Mouse (Mus musculus) lung, embryonic 14.5 days (tissue): Measurements from ENCODE around the gene Pced1a. TPM values are rescaled to one million over a fixed set of nuclear protein-coding genes. Genes with fewer than 3 reads are reported as not detected.
A peak's percentile ranks its signal among the peaks of the same experiment; 100 is the strongest.

Experiments used
- ATAC-seq: fragments of 200-750 bp; cut with Nextera tagmentation; 2 replicates; pipeline ENCODE4 v1.8.0; 2017; ENCODE audit warnings: mild to moderate bottlenecking, moderate TSS enrichment, moderate library complexity; ENCODE audit not compliant: insufficient read depth
- DNase-seq: peaks from one replicate; pipeline ENCODE4 v3.0.0-alpha.2; 2015
- H3K27ac ChIP-seq: fragments of 300-500 bp; sonication (generic); 2 replicates; pipeline ENCODE4 v1.5.1; 2014; ENCODE audit warnings: low read depth, mild to moderate bottlenecking, moderate library complexity
- H3K27me3 ChIP-seq: fragments of 300-500 bp; sonication (generic); 2 replicates; pipeline ENCODE4 v1.6.1; 2014; ENCODE audit warnings: low read length, control low read depth; ENCODE audit not compliant: insufficient read depth
- H3K36me3 ChIP-seq: fragments of 300-500 bp; sonication (generic); 2 replicates; pipeline ENCODE4 v1.6.1; 2014; ENCODE audit warnings: control low read depth; ENCODE audit not compliant: insufficient read depth
- H3K4me1 ChIP-seq: fragments of 300-500 bp; sonication (generic); 2 replicates; pipeline ENCODE4 v1.6.1; 2014; ENCODE audit warnings: antibody characterized with exemption, control low read depth; ENCODE audit not compliant: insufficient read depth
- H3K4me2 ChIP-seq: fragments of 300-500 bp; sonication (generic); 2 replicates; pipeline ENCODE4 v1.6.1; 2014; ENCODE audit warnings: mild to moderate bottlenecking
- H3K4me3 ChIP-seq: fragments of 300-500 bp; sonication (generic); 2 replicates; pipeline ENCODE4 v1.5.1; 2014; ENCODE audit warnings: low read depth, low read length
- H3K9ac ChIP-seq: fragments of 300-500 bp; sonication (generic); 2 replicates; pipeline ENCODE4 v1.6.1; 2014
- H3K9me3 ChIP-seq: fragments of 300-500 bp; sonication (generic); 2 replicates; pipeline ENCODE4 v1.6.1; 2016; ENCODE audit warnings: low read depth, low read length, control low read depth
- CTCF ChIP-seq: IDR thresholded peaks from 2 replicates; pipeline ENCODE4 v1.5.1; 2016; ENCODE audit warnings: antibody characterized with exemption, low read depth
- WGBS: fragments of 180-500 bp; shearing (Covaris S2); extraction: QIAGEN DNeasy Blood & Tissue Kit; methylation state at CpG from one replicate; pipeline ENCODE4 v1.1.7; 2014; 5-methylcytosine and 5-hydroxymethylcytosine counted together
- polyA plus RNA-seq: library from polyadenylated mRNA; unstranded; fragments of >200 nt; fragmentation: Nextera tagmentation; extraction: Ambion mirVana; gene quantifications from 2 replicates; pipeline ENCODE4 v1.2.1, GENCODE M21; 2014

The Pced1a gene
- polyA plus RNA-seq, 1 experiment from 2014 or later = 13.5 TPM

- ATAC-seq (peak; percentile 41; the same call in 1 of the 2 replicates), DNase-seq (peak; percentile 86)
- Histone ChIP-seq H3K36me3 (peaks cover 16% of the 10 kb centered on the region), H3K27me3 (no peaks in the 10 kb centered on the region), H3K9me3 (no peaks in the 10 kb centered on the region), H3K4me1 (no peaks in the 10 kb centered on the region), H3K9ac (no peak overlapping the region), H3K27ac (no peak overlapping the region), H3K4me3 (no peak overlapping the region), H3K4me2 (no peak overlapping the region)
- peak; percentile 72 for TF ChIP-seq CTCF
- 22% methylated on average over 4 of the region's 4 CpGs for WGBS
Observed at GRCm38 (mm10) chr2:130433152-130433551, 8.7 kb upstream of the Pced1a start.

- no peak for DNase-seq
- Histone ChIP-seq H3K4me3 (no peak overlapping the region), H3K4me2 (no peak overlapping the region), H3K36me3 (peaks cover 10% of the 10 kb centered on the region; the same call in 1 of the 2 replicates), H3K27ac (no peak overlapping the region), H3K4me1 (no peaks in the 10 kb centered on the region), H3K9me3 (no peaks in the 10 kb centered on the region), H3K9ac (no peak overlapping the region), H3K27me3 (no peaks in the 10 kb centered on the region)
- WGBS = 83% methylated on average over 3 of the region's 3 CpGs
- no peak for ATAC-seq
- no peak for TF ChIP-seq CTCF
Observed at GRCm38 (mm10) chr2:130432157-130432556, 7.7 kb upstream of the Pced1a start.

- no peak overlapping the region for H3K4me3 ChIP-seq
- no peak overlapping the region for H3K27ac ChIP-seq
- H3K36me3 ChIP-seq = peaks cover 10% of the 10 kb centered on the region; the same call in 1 of the 2 replicates
- H3K4me2 ChIP-seq = no peak overlapping the region
- 56% methylated on average over 3 of the region's 3 CpGs for WGBS
- DNase-seq (no peak), ATAC-seq (no peak)
- no peak for TF ChIP-seq CTCF
- no peaks in the 10 kb centered on the region for H3K27me3 ChIP-seq
- H3K4me1 ChIP-seq = no peaks in the 10 kb centered on the region
- H3K9me3 ChIP-seq = no peaks in the 10 kb centered on the region
- no peak overlapping the region for H3K9ac ChIP-seq
Observed at GRCm38 (mm10) chr2:130430484-130430883, 6.0 kb upstream of the Pced1a start.

- peaks cover 5% of the 10 kb centered on the region; the same call in 1 of the 2 replicates for H3K4me1 ChIP-seq
- H3K36me3 ChIP-seq = peaks cover 10% of the 10 kb centered on the region; the same call in 1 of the 2 replicates
- H3K9me3 ChIP-seq = no peaks in the 10 kb centered on the region
- H3K27me3 ChIP-seq = no peaks in the 10 kb centered on the region
- no peak for TF ChIP-seq CTCF
- no peak overlapping the region for H3K4me3 ChIP-seq
- 61% methylated on average over 2 of the region's 2 CpGs for WGBS
- no peak overlapping the region for H3K9ac ChIP-seq
- H3K4me2 ChIP-seq = no peak overlapping the region
- no peak overlapping the region for H3K27ac ChIP-seq
- DNase-seq = no peak
- no peak for ATAC-seq
Observed at GRCm38 (mm10) chr2:130429851-130430250, 5.3 kb upstream of the Pced1a start.

- Histone ChIP-seq H3K27me3 (no peaks in the 10 kb centered on the region), H3K4me2 (peak overlapping the region; percentile 94), H3K4me1 (peaks cover 14% of the 10 kb centered on the region; the same call in 1 of the 2 replicates), H3K9ac (peak overlapping the region; percentile 83), H3K4me3 (peak overlapping the region; percentile 72), H3K27ac (no peak overlapping the region; the same call in 1 of the 2 replicates), H3K9me3 (no peaks in the 10 kb centered on the region), H3K36me3 (peaks cover 7% of the 10 kb centered on the region; the same call in 1 of the 2 replicates)
- peak; percentile 31; the same call in 1 of the 2 replicates for TF ChIP-seq CTCF
- DNase-seq (peak; percentile 59), ATAC-seq (no peak)
- 39% methylated on average over 5 of the region's 5 CpGs for WGBS
Observed at GRCm38 (mm10) chr2:130425112-130425511, 611 bp upstream of the Pced1a start.

- ATAC-seq = peak; percentile 60
- H3K27ac ChIP-seq = peak overlapping the region; percentile 84
- peak overlapping the region; percentile 83 for H3K9ac ChIP-seq
- no peaks in the 10 kb centered on the region for H3K9me3 ChIP-seq
- peak; percentile 88 for DNase-seq
- TF ChIP-seq CTCF = no peak
- peaks cover 14% of the 10 kb centered on the region; the same call in 1 of the 2 replicates for H3K4me1 ChIP-seq
- H3K36me3 ChIP-seq = peaks cover 19% of the 10 kb centered on the region; the same call in 1 of the 2 replicates
- H3K27me3 ChIP-seq = no peaks in the 10 kb centered on the region
- peak overlapping the region; percentile 72 for H3K4me3 ChIP-seq
- peak overlapping the region; percentile 94 for H3K4me2 ChIP-seq
- WGBS = 12% methylated on average over 49 of the region's 49 CpGs
Observed at GRCm38 (mm10) chr2:130423397-130424125, 940 bp downstream of the Pced1a start.
